Mouse (Mus musculus) mouse embryonic stem cell (cell line): ENCODE data around the gene Itsn1.

Source experiments
- in situ Hi-C, 2 experiments: fragments of 300-500 bp; cut with MboI; formaldehyde crosslinking; loops; 1 replicate in 1 of 2; 3 replicates in 1 of 2; pipeline ENCODE4 v1.14.3; 2019 to 2020; ENCODE audit warnings: low sequenced_read_pairs in 2 of 2, low pct_unique_long_range_greater_than_20kb in 1 of 2, mixed read lengths in 1 of 2; ENCODE audit not compliant: unreplicated experiment in 1 of 2

Gene Itsn1

GRCm38 (mm10) chr16:91936340-91937030, 207.4 kb downstream of the Itsn1 start:
- in situ Hi-C loops = loop anchor here (10.0 to 25.0 kb wide), 3 partner anchors 198 to 526 kb away; partner anchors contain the start of genes Kcne2 (in 1 of the 2) and Rcan1 (in 1 of the 2)

DNA sequence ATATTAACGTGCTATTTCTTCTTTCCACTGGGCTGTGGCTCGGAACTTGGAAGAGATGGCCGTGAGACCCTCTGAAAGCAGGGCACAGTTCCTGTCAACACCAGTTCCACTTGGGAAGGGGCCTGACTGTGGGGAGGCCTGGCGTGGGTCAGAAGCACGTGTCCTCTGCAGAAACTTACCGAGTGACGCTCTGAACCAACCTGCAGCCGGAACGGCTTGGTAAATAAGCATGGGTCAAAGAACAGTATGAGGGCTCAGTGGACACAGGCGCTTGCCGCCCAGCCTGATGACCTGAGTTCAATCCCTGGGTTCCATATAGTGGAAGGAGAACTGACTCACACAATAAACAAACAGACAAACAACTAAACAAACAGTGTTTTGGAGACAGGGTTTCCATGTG, 208.2 kb downstream of the Itsn1 start:
- in situ Hi-C loops = loop anchor here (10.0 to 25.0 kb wide), 3 partner anchors 198 to 525 kb away; partner anchors contain the start of genes Kcne2 (in 1 of the 2) and Rcan1 (in 1 of the 2)

GRCm38 (mm10) chr16:91938141-91938540, 209.1 kb downstream of the Itsn1 start:
- in situ Hi-C loops = loop anchor here (10.0 to 25.0 kb wide), 3 partner anchors 197 to 524 kb away; partner anchors contain the start of genes Kcne2 (in 1 of the 2) and Rcan1 (in 1 of the 2)

DNA sequence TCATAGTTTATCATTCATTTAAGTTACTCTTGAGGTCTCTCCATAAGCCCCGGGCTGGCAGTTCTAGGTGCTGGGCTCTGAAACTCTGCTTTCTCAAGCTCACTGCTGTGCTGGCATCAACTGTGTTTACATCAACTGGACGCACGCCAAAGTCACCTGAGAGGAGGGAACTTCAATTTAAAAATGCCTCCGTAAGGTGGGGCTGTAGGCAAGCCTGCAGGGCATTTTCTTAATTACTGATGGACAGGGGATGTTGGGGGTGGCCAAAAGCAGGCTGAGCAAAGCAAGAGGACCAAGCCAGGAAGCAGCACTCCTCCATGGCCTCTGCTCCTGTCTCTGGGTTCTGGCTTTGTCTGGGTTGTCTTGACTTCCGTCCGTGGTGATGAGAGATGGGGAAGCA, 211.6 kb downstream of the Itsn1 start:
- in situ Hi-C loops = loop anchor here in 1 of 2 experiments (25.0 kb wide), 2 partner anchors 347 to 522 kb away; partner anchors contain the start of genes Kcne2 and Rcan1

DNA sequence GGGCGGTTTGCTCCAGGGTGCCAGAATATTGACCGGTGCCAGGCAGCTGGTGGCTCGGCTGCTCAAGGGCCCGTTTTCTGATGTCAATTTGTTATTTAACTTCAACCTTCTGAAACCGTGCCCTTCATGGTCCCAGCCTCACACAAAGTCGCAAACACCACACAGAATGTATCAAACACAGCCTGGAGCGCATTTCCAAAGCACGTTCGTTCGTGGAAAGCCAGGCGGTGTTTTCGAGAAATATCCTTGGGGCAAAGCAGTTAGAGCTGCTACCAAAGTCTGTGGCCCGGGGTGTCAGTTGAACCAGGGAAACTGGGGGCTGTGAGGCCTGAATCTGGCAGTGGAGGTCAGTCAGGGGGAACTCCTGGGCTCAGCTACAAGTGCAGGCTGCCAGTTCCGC, 213.1 kb downstream of the Itsn1 start:
- in situ Hi-C loops = loop anchor here in 1 of 2 experiments (25.0 kb wide), 2 partner anchors 345 to 520 kb away; partner anchors contain the start of genes Kcne2 and Rcan1

- in situ Hi-C loops = loop anchor here in 1 of 2 experiments (25.0 kb wide), 2 partner anchors 341 to 516 kb away; partner anchors contain the start of genes Kcne2 and Rcan1
Measured at GRCm38 (mm10) chr16:91946261-91946660, 217.2 kb downstream of the Itsn1 start.

DNA sequence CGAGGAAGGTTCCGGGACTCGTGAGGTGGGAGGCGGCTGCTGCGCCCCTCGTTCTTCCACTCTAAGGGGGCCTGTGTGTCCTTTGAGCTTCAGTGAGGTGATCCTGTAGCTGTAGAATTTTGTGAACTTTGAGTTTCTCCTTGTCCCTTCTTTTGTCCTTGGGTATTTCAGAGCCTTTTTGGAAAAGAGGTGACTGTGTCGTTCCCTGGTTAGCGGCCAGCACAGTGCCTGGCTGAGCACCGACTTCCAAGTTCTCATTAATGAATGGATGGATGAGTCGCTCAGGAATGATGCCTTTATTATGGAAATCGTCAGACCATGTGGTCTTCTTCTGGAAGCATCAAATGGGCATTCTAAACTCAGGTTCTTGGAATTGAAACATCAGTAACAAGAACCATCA, 218.0 kb downstream of the Itsn1 start:
- in situ Hi-C loops = loop anchor here in 1 of 2 experiments (25.0 kb wide), 2 partner anchors 340 to 515 kb away; partner anchors contain the start of genes Kcne2 and Rcan1

- in situ Hi-C loops = no loop called here
Measured at GRCm38 (mm10) chr16:91953967-91954366, 224.9 kb downstream of the Itsn1 start.

DNA sequence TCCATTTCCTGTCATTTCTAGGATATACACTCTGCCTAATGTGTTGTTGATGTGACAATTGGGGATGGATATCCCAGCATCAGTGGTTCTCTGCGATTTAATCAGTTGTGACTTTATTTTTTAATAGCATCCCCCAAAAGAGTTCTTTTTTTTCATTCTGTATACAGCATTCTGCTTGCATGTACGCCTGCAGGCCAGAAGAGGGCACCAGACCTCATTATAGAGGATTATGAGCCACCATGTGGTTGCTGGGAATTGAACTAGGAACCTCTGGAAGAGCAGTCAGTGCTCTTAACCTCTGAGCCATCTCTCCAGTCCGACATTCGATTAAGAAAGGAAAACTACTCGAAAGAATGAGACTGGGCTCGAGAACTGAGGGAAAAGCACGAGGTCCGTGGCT, 225.7 kb downstream of the Itsn1 start:
- in situ Hi-C loops = no loop called here

DNA sequence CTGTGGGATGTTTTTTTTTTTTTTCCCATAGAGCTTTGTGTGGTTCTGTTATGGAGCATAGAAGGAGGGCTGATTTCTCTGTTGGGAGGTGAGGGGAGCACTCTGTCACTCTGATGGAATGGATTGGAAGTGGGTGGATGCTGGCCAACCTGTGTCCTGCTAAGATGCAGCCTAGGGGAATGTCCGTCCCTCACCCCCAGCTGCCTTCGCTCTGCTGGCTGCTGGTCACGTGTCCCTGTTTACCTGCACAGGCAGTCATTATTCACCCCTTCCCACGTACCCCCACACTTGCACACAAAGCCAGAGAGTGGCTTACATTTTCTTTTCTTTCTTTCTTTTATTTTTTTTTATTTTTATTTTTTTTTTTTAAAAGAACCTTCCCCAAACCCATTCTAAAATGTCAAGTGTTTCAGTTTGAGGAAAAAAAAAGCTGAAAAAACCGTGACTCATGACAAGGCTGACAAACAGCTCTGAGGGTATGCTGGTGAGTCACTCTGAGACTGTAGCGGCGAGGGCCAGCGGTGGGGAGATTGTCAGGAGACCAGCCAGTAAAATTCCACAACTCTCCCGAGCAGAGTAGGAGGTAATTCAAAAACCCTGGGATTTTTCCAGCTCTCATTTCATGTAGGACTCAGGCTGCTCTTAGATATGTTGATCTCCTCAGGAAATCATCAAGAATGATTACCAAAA, 233.3 kb downstream of the Itsn1 start:
- in situ Hi-C loops = loop anchor here in 1 of 2 experiments (10.0 kb wide), 2 partner anchors 172 to 322 kb away; no protein-coding TSS in a partner anchor

DNA sequence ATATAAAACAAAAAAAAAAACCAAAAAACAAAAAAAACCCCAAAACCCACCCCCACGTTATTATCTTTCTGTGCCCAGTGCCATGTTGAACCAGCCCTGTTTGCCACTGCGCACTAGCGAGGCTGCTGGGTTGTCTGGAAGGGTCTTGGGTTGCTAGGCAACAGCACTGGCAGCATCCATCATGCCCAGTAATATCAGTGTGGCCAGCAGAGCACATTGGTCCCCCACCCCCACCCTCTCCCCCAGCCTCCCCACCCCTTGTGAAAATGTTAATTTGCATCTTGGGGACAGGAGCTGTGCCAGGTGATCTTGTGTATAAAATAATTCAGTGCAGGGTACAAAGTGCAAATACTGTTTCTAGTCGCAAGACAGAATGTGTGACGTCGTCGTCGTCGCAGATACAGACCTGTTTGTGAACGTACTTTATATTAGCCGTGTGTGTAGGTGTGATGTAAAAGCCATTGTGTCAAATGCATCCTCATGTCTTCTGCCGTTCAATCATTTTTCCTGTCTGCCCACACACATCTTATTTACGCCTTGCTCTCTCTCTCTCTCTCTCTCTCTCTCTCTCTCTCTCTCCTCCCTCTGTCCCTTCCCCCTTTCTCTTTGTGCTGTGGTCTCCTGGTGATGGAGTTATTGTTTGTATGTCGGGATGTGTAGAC, 233.9 kb downstream of the Itsn1 start:
- in situ Hi-C loops = loop anchor here in 1 of 2 experiments (10.0 kb wide), 2 partner anchors 172 to 322 kb away; no protein-coding TSS in a partner anchor

DNA sequence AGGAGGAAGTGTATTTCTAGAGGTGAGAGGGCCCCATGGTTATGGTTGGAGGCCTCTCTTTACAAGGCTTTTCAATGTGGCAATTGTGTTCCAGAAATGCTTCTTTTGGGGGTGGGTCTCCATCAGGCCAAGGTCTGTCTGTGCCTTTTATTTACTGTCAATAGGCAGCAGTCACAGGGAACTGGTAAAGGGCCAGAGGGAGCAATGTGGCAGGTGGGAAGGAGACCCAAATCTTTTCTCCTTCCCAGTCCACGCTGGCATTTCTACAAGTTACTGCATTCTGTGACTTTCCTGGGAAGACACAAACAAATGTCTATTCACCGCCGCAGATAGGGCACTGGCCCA, 234.4 kb downstream of the Itsn1 start:
- in situ Hi-C loops = loop anchor here in 1 of 2 experiments (10.0 kb wide), 2 partner anchors 171 to 321 kb away; no protein-coding TSS in a partner anchor

- in situ Hi-C loops = loop anchor here in 1 of 2 experiments (10.0 kb wide), 2 partner anchors 170 to 320 kb away; no protein-coding TSS in a partner anchor
Measured at GRCm38 (mm10) chr16:91964308-91965178, 235.5 kb downstream of the Itsn1 start.

DNA sequence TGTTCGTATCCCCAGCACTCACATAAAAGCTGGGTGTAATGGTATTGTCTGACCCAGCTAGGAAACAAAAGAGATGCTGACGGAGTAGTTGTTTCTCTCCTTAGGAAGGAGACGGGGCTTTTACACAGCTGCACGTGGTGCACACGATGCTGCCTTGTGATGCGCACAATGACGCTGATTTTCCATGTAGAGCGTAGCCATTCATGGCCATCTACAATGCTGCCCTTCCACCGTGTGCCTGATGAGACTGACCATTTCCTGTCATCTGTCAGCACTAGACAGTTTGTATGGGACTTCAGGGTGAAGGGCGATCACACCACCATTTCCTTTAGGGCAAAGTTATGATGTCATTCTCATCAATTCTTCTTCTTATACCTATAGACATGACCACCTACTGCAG, 239.6 kb downstream of the Itsn1 start:
- in situ Hi-C loops = loop anchor here in 1 of 2 experiments (10.0 kb wide), 2 partner anchors 166 to 316 kb away; no protein-coding TSS in a partner anchor

- in situ Hi-C loops = loop anchor here in 1 of 2 experiments (10.0 kb wide), 2 partner anchors 165 to 315 kb away; no protein-coding TSS in a partner anchor
Measured at GRCm38 (mm10) chr16:91969516-91970031, 240.5 kb downstream of the Itsn1 start.
